In the genomic region with DNA sequence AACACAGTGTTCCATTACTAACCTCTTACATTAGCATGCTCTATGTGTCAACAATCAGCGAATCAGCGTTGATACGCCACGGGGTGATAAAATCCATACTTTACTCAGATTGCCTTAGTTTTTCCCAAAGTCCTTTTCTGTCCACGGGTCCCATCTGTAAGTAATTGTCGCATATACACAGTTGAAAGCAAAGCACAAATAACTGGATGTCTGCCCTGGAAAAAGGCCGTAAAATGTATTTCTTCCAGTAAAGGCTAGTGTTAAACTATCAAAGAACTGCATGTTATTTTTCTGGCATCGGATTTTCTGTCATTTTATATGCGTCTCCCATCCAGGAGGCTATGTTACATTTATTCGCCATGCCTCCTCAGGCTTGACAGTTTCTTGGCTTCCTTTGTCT, we compare ENCODE assay signal across 22 mouse cellular contexts. TPM values are rescaled to one million over a fixed set of nuclear protein-coding genes. Genes with fewer than 3 reads are reported as not detected.
"Had no signal": no experiment of that assay in that cellular context is flagged by ENCODE, and none has a peak within 500 bp of the region (broad histone marks: within the 10 kb centered on the region; RNA-seq: fewer than 3 reads in every experiment).

No protein-coding gene starts in this region.

- DNase-seq: kidney, adult 18-20 months; kidney, postnatal 4 days; liver; liver, embryonic 13.5 days; liver, postnatal 0 days; lung, postnatal 14 days; retina, postnatal 1 day; right cerebral cortex, postnatal 14 days; thymus, adult 2 months; thymus, postnatal 36 days had no signal

- H3K9me3 ChIP-seq: intestine, embryonic 15.5 days; liver, embryonic 13.5 days; lung, embryonic 15.5 days; midbrain, embryonic 15.5 days; neural tube, embryonic 13.5 days; stomach, embryonic 15.5 days had no signal

- ATAC-seq: intestine, embryonic 15.5 days; liver, postnatal 0 days; midbrain, embryonic 15.5 days had no signal

- H3K4me2 ChIP-seq: intestine, embryonic 15.5 days; liver, embryonic 13.5 days; lung, embryonic 15.5 days; midbrain, embryonic 11.5 days; midbrain, embryonic 15.5 days; neural tube, embryonic 13.5 days; stomach, embryonic 15.5 days had no signal

- H3K4me3 ChIP-seq: intestine, embryonic 15.5 days; left cerebral cortex, adult 2 months; liver, embryonic 13.5 days; lung, embryonic 15.5 days; megakaryocyte, embryonic 14.5 days; midbrain, embryonic 15.5 days; neural tube, embryonic 13.5 days; stomach, embryonic 15.5 days had no signal

- H3K36me3 ChIP-seq: intestine, embryonic 15.5 days; liver, embryonic 13.5 days; lung, embryonic 15.5 days; midbrain, embryonic 15.5 days; neural tube, embryonic 13.5 days; stomach, embryonic 15.5 days had no signal

- H3K27ac ChIP-seq: intestine, embryonic 15.5 days; left cerebral cortex, adult 2 months; liver, embryonic 13.5 days; lung, embryonic 15.5 days; macrophage; midbrain, embryonic 15.5 days; neural tube, embryonic 13.5 days had no signal

- H3K4me1 ChIP-seq: intestine, embryonic 15.5 days; liver, embryonic 13.5 days; lung, embryonic 15.5 days; megakaryocyte, embryonic 14.5 days; midbrain, embryonic 15.5 days; stomach, embryonic 15.5 days had no signal

- H3K9ac ChIP-seq: intestine, embryonic 15.5 days; liver, embryonic 13.5 days; liver, postnatal 0 days; lung, embryonic 15.5 days; midbrain, embryonic 15.5 days; neural tube, embryonic 13.5 days; stomach, embryonic 15.5 days had no signal

- H3K27me3 ChIP-seq: intestine, embryonic 15.5 days; liver, embryonic 13.5 days; lung, embryonic 15.5 days; midbrain, embryonic 15.5 days; neural tube, embryonic 13.5 days; stomach, embryonic 15.5 days had no signal

RNA-seq across cellular contexts. Expression of a gene that starts 29.7 kb away (rescaled TPM):
- total RNA-seq: layer of hippocampus, postnatal 25 days; left cerebral cortex, adult 2 months; left cerebral cortex, postnatal 14 days had no signal
- polyA plus RNA-seq: intestine, embryonic 15.5 days; liver, embryonic 13.5 days; liver, postnatal 0 days; lung, embryonic 15.5 days; macrophage; midbrain, embryonic 11.5 days; midbrain, embryonic 15.5 days; neural tube, embryonic 13.5 days; spleen, adult 2 months; stomach, embryonic 15.5 days; thymus, adult 2 months had no signal
